ENCODE assay signal across 3 mouse cellular contexts in genomic region chr3:89800078-89800477, GRCm38 (mm10). TPM values are rescaled to one million over a fixed set of nuclear protein-coding genes. Genes with fewer than 3 reads are reported as not detected.
"Had no signal": no experiment of that assay in that cellular context is flagged by ENCODE, and none has a peak within 500 bp of the region (broad histone marks: within the 10 kb centered on the region; RNA-seq: fewer than 3 reads in every experiment).

No protein-coding gene starts in this region.

RNA-seq across cellular contexts. Expression of gene She, which starts 31.1 kb away (rescaled TPM):
- total RNA-seq: megakaryocyte, adult 5-6 weeks; megakaryocyte-erythroid progenitor cell, adult 5-6 weeks had no signal
- polyA plus RNA-seq: myocyte had no signal
